In genomic region chr12:58934580-58934979, GRCm38 (mm10) we compare ENCODE assay signal across 15 mouse cellular contexts.
"Had no signal": no experiment of that assay in that cellular context is flagged by ENCODE, and none has a peak within 500 bp of the region (broad histone marks: within the 10 kb centered on the region; RNA-seq: fewer than 3 reads in every experiment).

No protein-coding gene starts in this region.

- H3K27me3 ChIP-seq: neural tube, embryonic 15.5 days; stomach, embryonic 15.5 days had no signal

- H3K27ac ChIP-seq: neural tube, embryonic 15.5 days; stomach, embryonic 15.5 days; stomach, postnatal 0 days had no signal

- DNase-seq: retina, postnatal 1 day; right cerebral cortex, adult 18-20 months; right cerebral cortex, postnatal 14 days; right cerebral cortex, postnatal 25 days; right cerebral cortex, postnatal 4 days; spleen, adult 18-20 months; thymus, adult 18-20 months; thymus, adult 2 months; thymus, postnatal 14 days; thymus, postnatal 25 days; thymus, postnatal 36 days; thymus, postnatal 4 days had no signal

- H3K4me3 ChIP-seq: neural tube, embryonic 15.5 days; stomach, embryonic 15.5 days had no signal

- H3K4me2 ChIP-seq: neural tube, embryonic 15.5 days; stomach, embryonic 15.5 days had no signal

- H3K36me3 ChIP-seq: neural tube, embryonic 15.5 days; stomach, embryonic 15.5 days had no signal

- H3K9me3 ChIP-seq: neural tube, embryonic 15.5 days; stomach, embryonic 15.5 days had no signal

- H3K9ac ChIP-seq: neural tube, embryonic 15.5 days; stomach, embryonic 15.5 days had no signal

- H3K4me1 ChIP-seq: neural tube, embryonic 15.5 days; stomach, embryonic 15.5 days had no signal
